Mouse (Mus musculus): ENCODE data around the gene Synpo2. TPM values are rescaled to one million over a fixed set of nuclear protein-coding genes. Genes with fewer than 3 reads are reported as not detected.

Synpo2 gene
- polyA plus RNA-seq, 1 experiment from 2014 or later = 2.9 TPM

DNA sequence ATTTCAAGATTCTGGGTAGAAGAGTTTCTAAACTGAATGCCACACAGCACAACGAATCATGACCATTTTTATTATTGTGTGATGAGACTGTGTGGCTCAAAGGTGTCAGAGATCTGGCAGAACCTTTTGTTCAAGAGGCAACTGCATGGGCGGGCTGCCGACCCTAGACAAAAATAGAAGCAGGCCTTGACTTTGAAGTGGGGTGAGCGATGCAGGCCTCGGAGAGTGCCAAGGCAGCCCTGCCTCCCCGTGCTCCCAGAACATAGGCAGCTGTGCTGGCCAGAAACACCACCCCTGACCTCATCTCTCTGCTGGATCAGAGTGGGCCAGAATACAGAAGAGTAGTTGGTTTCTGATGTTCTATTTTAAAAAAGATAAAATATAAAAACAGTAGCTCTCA is 143.5 kb downstream of the Synpo2 start:
- H3K9ac ChIP-seq (ENCODE audit: low read depth, low read length) = no peak overlapping the region
- H3K9me3 ChIP-seq (ENCODE audit: control insufficient read depth, low read length) = no peaks in the 10 kb centered on the region
- DNase-seq (ENCODE audit: low spot score) (no peak), ATAC-seq (ENCODE audit: low FRiP score) (no peak)
- no peak overlapping the region for H3K4me3 ChIP-seq (ENCODE audit: low read depth, low read length)
- no peaks in the 10 kb centered on the region for H3K27me3 ChIP-seq (ENCODE audit: control insufficient read depth, insufficient read depth, low read length)
- no peaks in the 10 kb centered on the region for H3K36me3 ChIP-seq (ENCODE audit: control insufficient read depth, insufficient read depth, low read length)
- no peaks in the 10 kb centered on the region for H3K4me1 ChIP-seq (replicated peaks; ENCODE audit: control insufficient read depth, insufficient read depth, low read length)
- H3K27ac ChIP-seq (ENCODE audit: low read depth, low read length) = no peak overlapping the region
- H3K4me2 ChIP-seq (replicated peaks; ENCODE audit: low read depth, low read length) = no peak overlapping the region
- WGBS = 43% methylated on average over 6 of the region's 6 CpGs

DNA sequence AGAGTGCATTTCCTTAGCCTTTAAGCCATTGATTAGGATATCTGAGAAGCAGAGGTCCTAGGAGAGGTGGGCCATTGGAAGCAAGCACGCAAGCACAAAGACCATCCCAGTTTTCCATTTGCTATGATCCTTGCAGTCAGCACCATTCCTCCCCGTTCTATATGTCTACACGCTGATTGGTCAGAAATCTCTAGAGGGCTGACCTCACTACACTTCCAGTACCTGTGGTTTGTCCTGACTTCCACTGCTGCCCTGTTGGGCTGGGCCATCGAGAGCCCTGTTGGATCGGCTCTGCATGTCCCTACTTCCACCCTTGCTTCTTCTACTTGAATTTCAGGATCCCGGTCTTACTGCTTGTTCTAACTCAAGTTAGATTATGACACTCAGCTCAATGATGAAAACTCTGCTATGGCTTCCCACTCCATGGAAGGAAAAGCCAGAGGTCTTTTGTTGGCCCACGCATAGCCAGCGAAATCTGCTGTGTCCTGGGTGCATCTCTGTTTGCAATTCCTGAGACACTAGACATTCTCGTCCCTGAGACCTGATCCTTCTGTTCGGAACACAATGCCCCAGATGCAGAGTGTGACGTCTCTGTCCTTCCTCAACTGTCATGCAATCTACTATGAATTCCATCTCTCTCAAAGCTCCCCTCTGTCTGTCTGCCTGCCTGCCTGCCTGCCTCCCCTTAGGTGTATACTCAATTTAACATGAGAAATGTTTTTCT is 146.5 kb downstream of the Synpo2 start:
- H3K9me3 ChIP-seq (ENCODE audit: control insufficient read depth, low read length) = no peaks in the 10 kb centered on the region
- H3K4me2 ChIP-seq (replicated peaks; ENCODE audit: low read depth, low read length) = no peak overlapping the region
- H3K27me3 ChIP-seq (ENCODE audit: control insufficient read depth, insufficient read depth, low read length) = no peaks in the 10 kb centered on the region
- H3K9ac ChIP-seq (ENCODE audit: low read depth, low read length) = no peak overlapping the region
- ATAC-seq (ENCODE audit: low FRiP score) (no peak), DNase-seq (ENCODE audit: low spot score) (no peak)
- no peaks in the 10 kb centered on the region for H3K36me3 ChIP-seq (ENCODE audit: control insufficient read depth, insufficient read depth, low read length)
- H3K27ac ChIP-seq (ENCODE audit: low read depth, low read length) = no peak overlapping the region
- WGBS = 82% methylated on average over 11 of the region's 11 CpGs
- H3K4me1 ChIP-seq (replicated peaks; ENCODE audit: control insufficient read depth, insufficient read depth, low read length) = no peaks in the 10 kb centered on the region
- H3K4me3 ChIP-seq (ENCODE audit: low read depth, low read length) = no peak overlapping the region

DNA sequence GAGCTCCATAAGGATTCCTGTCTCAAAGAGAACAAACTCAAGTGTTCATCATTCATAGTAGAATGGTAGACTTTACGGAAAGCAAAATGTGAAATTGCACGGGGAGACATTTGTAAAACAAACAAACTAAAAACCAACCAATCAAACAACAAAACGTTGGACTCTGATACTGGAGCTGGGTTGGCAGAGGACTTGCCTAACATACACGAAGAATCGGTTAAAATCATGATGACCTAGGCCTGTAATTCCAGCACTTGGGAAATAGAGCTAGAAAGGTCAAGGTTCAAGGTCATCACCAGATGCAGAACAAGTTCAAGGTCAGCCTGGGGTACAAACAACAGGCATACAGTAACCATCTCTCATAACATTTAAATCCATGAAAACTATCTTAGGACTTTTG is 147.7 kb downstream of the Synpo2 start:
- no peak for DNase-seq (ENCODE audit: low spot score)
- WGBS = 88% methylated on average over 5 of the region's 5 CpGs
- Histone ChIP-seq H3K27me3 (ENCODE audit: control insufficient read depth, insufficient read depth, low read length) (no peaks in the 10 kb centered on the region), H3K27ac (ENCODE audit: low read depth, low read length) (no peak overlapping the region), H3K4me2 (replicated peaks; ENCODE audit: low read depth, low read length) (no peak overlapping the region), H3K9ac (ENCODE audit: low read depth, low read length) (no peak overlapping the region), H3K4me1 (replicated peaks; ENCODE audit: control insufficient read depth, insufficient read depth, low read length) (no peaks in the 10 kb centered on the region), H3K4me3 (ENCODE audit: low read depth, low read length) (no peak overlapping the region), H3K9me3 (ENCODE audit: control insufficient read depth, low read length) (no peaks in the 10 kb centered on the region), H3K36me3 (ENCODE audit: control insufficient read depth, insufficient read depth, low read length) (no peaks in the 10 kb centered on the region)
- no peak for ATAC-seq (ENCODE audit: low FRiP score)

DNA sequence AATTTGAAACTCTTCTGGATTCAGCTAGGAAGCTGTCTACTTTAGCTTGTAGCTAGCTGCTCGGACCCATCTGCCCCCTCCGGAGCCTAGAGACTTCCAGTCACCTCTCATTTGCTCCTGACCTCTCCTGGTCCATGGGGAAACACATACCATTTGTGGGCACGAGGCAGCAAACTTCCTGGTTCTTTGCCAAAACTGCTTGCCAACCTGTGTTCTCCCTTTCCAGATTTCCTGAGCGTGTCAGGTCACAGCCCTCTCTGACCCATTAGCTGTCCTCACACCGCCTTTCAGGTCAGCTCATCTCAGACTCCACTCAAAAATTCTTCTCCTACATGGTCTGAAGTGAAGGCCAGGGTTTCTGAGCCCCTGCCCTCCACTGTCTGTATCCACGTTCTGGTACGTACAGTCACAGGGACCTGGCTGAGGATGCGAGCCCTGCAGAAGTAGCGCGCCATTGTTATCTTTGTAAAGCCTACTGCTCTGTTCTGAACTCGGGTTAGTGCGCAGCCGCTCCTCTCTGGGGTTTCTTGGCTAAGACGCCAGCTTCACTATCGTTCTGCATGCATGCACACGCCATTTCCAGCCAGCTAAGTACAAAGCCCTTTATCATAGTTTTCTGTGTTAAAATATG is 150.0 kb downstream of the Synpo2 start:
- WGBS = 81% methylated on average over 16 of the region's 16 CpGs
- Histone ChIP-seq H3K9ac (ENCODE audit: low read depth, low read length) (no peak overlapping the region), H3K4me1 (replicated peaks; ENCODE audit: control insufficient read depth, insufficient read depth, low read length) (no peaks in the 10 kb centered on the region), H3K36me3 (ENCODE audit: control insufficient read depth, insufficient read depth, low read length) (no peaks in the 10 kb centered on the region), H3K27me3 (ENCODE audit: control insufficient read depth, insufficient read depth, low read length) (no peaks in the 10 kb centered on the region), H3K4me3 (ENCODE audit: low read depth, low read length) (no peak overlapping the region), H3K9me3 (ENCODE audit: control insufficient read depth, low read length) (no peaks in the 10 kb centered on the region), H3K4me2 (replicated peaks; ENCODE audit: low read depth, low read length) (no peak overlapping the region), H3K27ac (ENCODE audit: low read depth, low read length) (no peak overlapping the region)
- no peak for ATAC-seq (ENCODE audit: low FRiP score)
- DNase-seq (ENCODE audit: low spot score) = no peak

DNA sequence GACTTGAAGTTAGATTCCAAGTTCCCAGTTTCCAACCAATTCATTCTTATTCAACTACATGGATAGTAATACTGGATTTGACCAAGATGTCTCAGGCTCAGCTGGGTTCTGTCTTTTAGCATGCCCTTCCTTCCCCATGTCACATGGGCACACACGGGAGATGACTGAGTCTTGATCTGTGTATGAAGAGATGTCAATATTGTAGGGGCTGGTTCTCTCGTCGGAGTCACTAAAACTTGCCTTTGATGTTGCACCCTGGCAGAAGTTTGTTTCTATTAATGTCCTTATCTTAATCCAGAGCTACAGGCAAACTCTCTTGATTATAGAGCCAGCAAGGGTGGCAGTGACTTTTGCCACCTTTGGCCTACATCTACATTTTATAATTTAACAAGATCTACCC is 154.3 kb downstream of the Synpo2 start:
- H3K27me3 ChIP-seq (ENCODE audit: control insufficient read depth, insufficient read depth, low read length) = no peaks in the 10 kb centered on the region
- no peak overlapping the region for H3K4me3 ChIP-seq (ENCODE audit: low read depth, low read length)
- no peaks in the 10 kb centered on the region for H3K4me1 ChIP-seq (replicated peaks; ENCODE audit: control insufficient read depth, insufficient read depth, low read length)
- ATAC-seq (ENCODE audit: low FRiP score) = no peak
- DNase-seq (ENCODE audit: low spot score) = no peak
- no peaks in the 10 kb centered on the region for H3K36me3 ChIP-seq (ENCODE audit: control insufficient read depth, insufficient read depth, low read length)
- H3K9ac ChIP-seq (ENCODE audit: low read depth, low read length) = no peak overlapping the region
- H3K27ac ChIP-seq (ENCODE audit: low read depth, low read length) = no peak overlapping the region
- H3K4me2 ChIP-seq (replicated peaks; ENCODE audit: low read depth, low read length) = no peak overlapping the region
- H3K9me3 ChIP-seq (ENCODE audit: control insufficient read depth, low read length) = no peaks in the 10 kb centered on the region
- WGBS = 90% methylated on average over 3 of the region's 3 CpGs

DNA sequence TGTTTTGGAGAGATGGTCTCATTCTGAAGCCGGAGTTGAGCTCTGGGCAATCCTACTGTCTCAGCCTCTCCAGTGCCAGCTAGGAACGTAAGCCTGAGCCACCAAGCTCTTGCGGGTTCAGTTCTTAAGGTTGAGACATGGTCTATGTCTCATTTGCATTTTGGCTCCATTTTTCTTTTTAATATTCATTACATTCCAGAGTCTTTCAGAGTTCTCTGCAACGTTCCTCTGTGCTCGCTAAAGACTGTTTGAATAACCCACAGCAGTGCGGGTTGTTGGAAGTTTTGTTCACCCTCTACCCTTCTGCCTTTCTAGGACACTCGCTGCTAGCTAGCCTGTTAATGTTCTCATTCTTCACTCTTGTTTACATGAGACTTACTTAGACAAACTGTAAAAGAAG is 155.0 kb downstream of the Synpo2 start:
- H3K9ac ChIP-seq (ENCODE audit: low read depth, low read length) = no peak overlapping the region
- no peak for DNase-seq (ENCODE audit: low spot score)
- no peak overlapping the region for H3K4me3 ChIP-seq (ENCODE audit: low read depth, low read length)
- no peak for ATAC-seq (ENCODE audit: low FRiP score)
- H3K9me3 ChIP-seq (ENCODE audit: control insufficient read depth, low read length) = no peaks in the 10 kb centered on the region
- no peaks in the 10 kb centered on the region for H3K36me3 ChIP-seq (ENCODE audit: control insufficient read depth, insufficient read depth, low read length)
- 70% methylated on average over 7 of the region's 7 CpGs for WGBS
- no peaks in the 10 kb centered on the region for H3K27me3 ChIP-seq (ENCODE audit: control insufficient read depth, insufficient read depth, low read length)
- no peaks in the 10 kb centered on the region for H3K4me1 ChIP-seq (replicated peaks; ENCODE audit: control insufficient read depth, insufficient read depth, low read length)
- H3K27ac ChIP-seq (ENCODE audit: low read depth, low read length) = no peak overlapping the region
- no peak overlapping the region for H3K4me2 ChIP-seq (replicated peaks; ENCODE audit: low read depth, low read length)

DNA sequence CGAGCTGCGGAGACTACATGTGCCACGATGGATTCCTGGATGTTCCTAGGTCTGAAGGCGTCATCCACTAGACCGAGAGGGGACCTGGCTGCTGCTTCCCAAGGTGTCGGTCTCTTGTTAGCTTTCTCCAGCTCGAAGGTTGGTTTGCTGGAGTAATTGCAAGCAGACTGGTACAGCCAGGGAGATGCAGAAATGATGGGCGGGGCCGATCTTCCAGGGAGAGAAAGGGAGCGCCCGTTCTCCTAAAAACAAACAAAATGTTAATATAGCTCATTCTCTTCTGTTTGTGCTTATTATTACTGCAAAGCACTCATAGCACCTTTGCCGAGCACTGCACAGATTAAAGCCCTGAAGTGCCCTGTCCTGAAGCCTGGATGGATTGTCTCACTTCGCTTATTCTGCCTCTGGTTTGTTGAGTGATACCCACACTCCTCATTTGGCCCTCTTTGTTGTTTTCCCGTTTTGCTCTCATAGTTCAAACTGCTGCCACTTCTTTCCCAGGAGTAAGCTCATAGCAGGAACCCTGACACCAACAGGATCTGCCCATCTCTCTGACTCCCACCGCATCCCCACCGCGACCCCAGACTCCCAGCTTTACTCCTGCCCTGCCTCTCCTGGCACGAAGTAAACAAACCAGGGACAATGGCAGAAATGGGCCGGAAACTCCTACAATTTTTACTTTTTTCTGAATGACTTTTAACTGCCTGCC is 155.8 kb downstream of the Synpo2 start:
- Histone ChIP-seq H3K27ac (ENCODE audit: low read depth, low read length) (no peak overlapping the region), H3K27me3 (ENCODE audit: control insufficient read depth, insufficient read depth, low read length) (no peaks in the 10 kb centered on the region), H3K9me3 (ENCODE audit: control insufficient read depth, low read length) (no peaks in the 10 kb centered on the region), H3K36me3 (ENCODE audit: control insufficient read depth, insufficient read depth, low read length) (no peaks in the 10 kb centered on the region), H3K9ac (ENCODE audit: low read depth, low read length) (no peak overlapping the region), H3K4me3 (ENCODE audit: low read depth, low read length) (no peak overlapping the region), H3K4me2 (replicated peaks; ENCODE audit: low read depth, low read length) (no peak overlapping the region), H3K4me1 (replicated peaks; ENCODE audit: control insufficient read depth, insufficient read depth, low read length) (no peaks in the 10 kb centered on the region)
- ATAC-seq (ENCODE audit: low FRiP score) (no peak), DNase-seq (ENCODE audit: low spot score) (no peak)
- WGBS = 78% methylated on average over 19 of the region's 19 CpGs

DNA sequence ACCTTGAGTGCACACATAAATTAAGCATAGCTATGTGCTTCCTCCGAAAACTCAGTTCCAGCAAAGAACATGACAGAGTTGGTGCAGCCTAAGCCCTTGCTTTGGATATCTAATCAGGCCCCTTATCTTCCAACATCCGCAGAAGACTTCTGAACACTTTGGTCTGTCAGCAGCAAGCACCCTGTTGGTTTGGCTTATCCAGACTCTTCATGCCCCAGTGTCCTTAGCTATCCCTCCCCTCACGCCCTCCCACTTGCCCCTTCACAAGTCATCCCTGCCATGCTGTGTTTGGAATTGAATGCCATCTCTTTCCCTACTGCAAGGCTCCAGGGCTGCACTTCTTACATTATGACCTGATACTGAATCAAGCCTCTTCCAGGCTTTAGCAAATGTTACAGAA is 160.2 kb downstream of the Synpo2 start:
- H3K27ac ChIP-seq (ENCODE audit: low read depth, low read length) = no peak overlapping the region
- no peaks in the 10 kb centered on the region for H3K4me1 ChIP-seq (replicated peaks; ENCODE audit: control insufficient read depth, insufficient read depth, low read length)
- 88% methylated on average over 3 of the region's 3 CpGs for WGBS

DNA sequence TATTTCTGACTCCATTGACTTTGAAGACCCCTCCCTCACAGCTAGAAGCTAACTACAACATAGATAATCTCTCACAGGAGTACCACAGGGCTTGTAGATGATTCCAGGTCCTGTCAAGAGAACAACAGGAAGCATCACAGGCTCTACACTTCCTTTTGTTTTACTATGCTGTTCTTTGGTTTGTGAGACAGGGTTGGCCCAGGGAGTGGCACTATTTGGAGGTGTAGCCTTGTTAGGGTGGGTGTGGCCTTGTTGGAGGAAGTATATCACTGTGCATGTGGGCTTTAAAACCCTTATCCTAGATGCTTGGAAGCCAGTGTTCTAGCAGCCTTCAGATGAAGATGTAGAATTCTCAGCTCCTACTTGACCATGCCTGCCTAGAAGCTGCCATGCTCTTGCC is 160.9 kb downstream of the Synpo2 start:
- no peak overlapping the region for H3K9ac ChIP-seq (ENCODE audit: low read depth, low read length)
- DNase-seq (ENCODE audit: low spot score) = no peak

More for the DNA sequence above, 160.2 kb downstream of the Synpo2 start:
- Histone ChIP-seq H3K9ac (ENCODE audit: low read depth, low read length) (no peak overlapping the region), H3K4me3 (ENCODE audit: low read depth, low read length) (no peak overlapping the region), H3K36me3 (ENCODE audit: control insufficient read depth, insufficient read depth, low read length) (no peaks in the 10 kb centered on the region), H3K27me3 (ENCODE audit: control insufficient read depth, insufficient read depth, low read length) (no peaks in the 10 kb centered on the region), H3K9me3 (ENCODE audit: control insufficient read depth, low read length) (no peaks in the 10 kb centered on the region), H3K4me2 (replicated peaks; ENCODE audit: low read depth, low read length) (no peak overlapping the region)
- no peak for ATAC-seq (ENCODE audit: low FRiP score)
- DNase-seq (ENCODE audit: low spot score) = no peak

More for the DNA sequence above, 160.9 kb downstream of the Synpo2 start:
- no peaks in the 10 kb centered on the region for H3K4me1 ChIP-seq (replicated peaks; ENCODE audit: control insufficient read depth, insufficient read depth, low read length)
- H3K4me2 ChIP-seq (replicated peaks; ENCODE audit: low read depth, low read length) = no peak overlapping the region
- H3K27me3 ChIP-seq (ENCODE audit: control insufficient read depth, insufficient read depth, low read length) = no peaks in the 10 kb centered on the region
- no peaks in the 10 kb centered on the region for H3K9me3 ChIP-seq (ENCODE audit: control insufficient read depth, low read length)
- no peak overlapping the region for H3K4me3 ChIP-seq (ENCODE audit: low read depth, low read length)
- ATAC-seq (ENCODE audit: low FRiP score) = no peak
- no peak overlapping the region for H3K27ac ChIP-seq (ENCODE audit: low read depth, low read length)
- H3K36me3 ChIP-seq (ENCODE audit: control insufficient read depth, insufficient read depth, low read length) = no peaks in the 10 kb centered on the region

All from hindbrain, embryonic 11.5 days (tissue).